Mouse (Mus musculus) midbrain, embryonic 16.5 days (tissue): ENCODE results near the gene Sult1e1. TPM values are rescaled to one million over a fixed set of nuclear protein-coding genes. Genes with fewer than 3 reads are reported as not detected.

ENCODE experiments used
- ATAC-seq: fragments of 200-750 bp; cut with Nextera tagmentation; 2 replicates; pipeline ENCODE4 v1.8.0; 2017; ENCODE audit warnings: moderate TSS enrichment
- H3K27ac ChIP-seq: fragments of 300-500 bp; sonication (generic); 2 replicates; pipeline ENCODE4 v1.5.1; 2014; ENCODE audit warnings: mild to moderate bottlenecking, low read length, mixed read lengths
- H3K27me3 ChIP-seq: fragments of 300-500 bp; sonication (generic); 2 replicates; pipeline ENCODE4 v1.6.1; 2014; ENCODE audit warnings: low read depth, low read length, mixed read lengths; ENCODE audit not compliant: control insufficient read depth, insufficient read depth
- H3K36me3 ChIP-seq: fragments of 300-500 bp; sonication (generic); 2 replicates; pipeline ENCODE4 v1.6.1; 2014; ENCODE audit warnings: mild to moderate bottlenecking, low read length, moderate library complexity, mixed read lengths; ENCODE audit not compliant: control insufficient read depth, insufficient read depth
- H3K4me1 ChIP-seq: fragments of 300-500 bp; sonication (generic); 2 replicates; pipeline ENCODE4 v1.6.1; 2014; ENCODE audit warnings: mild to moderate bottlenecking, low read length, mixed read lengths; ENCODE audit not compliant: control insufficient read depth, insufficient read depth
- H3K4me2 ChIP-seq: fragments of 300-500 bp; sonication (generic); 2 replicates; pipeline ENCODE4 v1.6.1; 2014; ENCODE audit warnings: mild to moderate bottlenecking, low read length, mixed read lengths
- H3K4me3 ChIP-seq: fragments of 300-500 bp; sonication (generic); 2 replicates; pipeline ENCODE4 v1.5.1; 2014; ENCODE audit warnings: low read depth, mild to moderate bottlenecking, low read length, moderate library complexity, mixed read lengths
- H3K9ac ChIP-seq: fragments of 300-500 bp; sonication (generic); 2 replicates; pipeline ENCODE4 v1.6.1; 2014; ENCODE audit warnings: low read depth, low read length, mixed read lengths
- H3K9me3 ChIP-seq: fragments of 300-500 bp; sonication (generic); replicated peaks from 2 replicates; pipeline ENCODE4 v1.6.1; 2014; ENCODE audit warnings: mild to moderate bottlenecking, low read length, mixed read lengths; ENCODE audit not compliant: control insufficient read depth, poor library complexity, severe bottlenecking
- WGBS: fragments of 180-500 bp; shearing (Covaris S2); extraction: QIAGEN DNeasy Blood & Tissue Kit; methylation state at CpG from one replicate; pipeline ENCODE4 v1.1.7; 2014; 5-methylcytosine and 5-hydroxymethylcytosine counted together
- microRNA-seq: library from miRNA; unstranded; fragments of <30 nt; microRNA quantifications from one replicate; pipeline ENCODE4, GENCODE M21; 2017
- polyA plus RNA-seq: library from polyadenylated mRNA; unstranded; fragments of >200 nt; fragmentation: Nextera tagmentation; extraction: Ambion mirVana; gene quantifications from 2 replicates; pipeline ENCODE4 v1.2.1, GENCODE M21; 2015

The Sult1e1 gene
- polyA plus RNA-seq, 1 experiment from 2014 or later = not detected

GRCm38 (mm10) chr5:87535994-87536644 is 55.3 kb downstream of the Sult1e1 start:
- Histone ChIP-seq H3K4me1 (no peaks in the 10 kb centered on the region), H3K4me3 (no peak overlapping the region), H3K9ac (no peak overlapping the region), H3K36me3 (no peaks in the 10 kb centered on the region), H3K4me2 (no peak overlapping the region), H3K9me3 (no peaks in the 10 kb centered on the region), H3K27me3 (no peaks in the 10 kb centered on the region), H3K27ac (no peak overlapping the region)
- WGBS = 37% methylated on average over 4 of the region's 4 CpGs
- ATAC-seq = no peak

GRCm38 (mm10) chr5:87532288-87532687 is 59.1 kb downstream of the Sult1e1 start:
- Histone ChIP-seq H3K27ac (no peak overlapping the region), H3K4me3 (no peak overlapping the region), H3K36me3 (no peaks in the 10 kb centered on the region), H3K9ac (no peak overlapping the region), H3K4me1 (no peaks in the 10 kb centered on the region), H3K9me3 (no peaks in the 10 kb centered on the region), H3K4me2 (no peak overlapping the region), H3K27me3 (no peaks in the 10 kb centered on the region)
- no peak for ATAC-seq
- 75% methylated on average over 2 of the region's 2 CpGs for WGBS

Small RNA genes within 50 kb of the gene (microRNA-seq; reads per million reads assigned to microRNA genes)
- not detected for gene Mir3969

Other genes with a start within 250 kb of the Sult1e1 start
- gene Ugt2b38, start 167.4 kb downstream of the Sult1e1 start, polyA plus RNA-seq = not detected in 2 replicates
- not detected in 2 replicates for gene Ugt2a2, start 109.3 kb downstream of the Sult1e1 start, polyA plus RNA-seq
- not detected in 2 replicates for gene Gm43638, start 104.8 kb downstream of the Sult1e1 start, polyA plus RNA-seq
- gene Ugt2a1, start 100.7 kb downstream of the Sult1e1 start, polyA plus RNA-seq = not detected in 2 replicates
- gene Sult1b1, start 53.4 kb downstream of the Sult1e1 start, polyA plus RNA-seq = not detected in 2 replicates
- not detected in 2 replicates for gene Sult1d1, start 22.6 kb downstream of the Sult1e1 start, polyA plus RNA-seq
- 0.15 TPM in 1 of 2 replicates, not detected in the other for gene Csn1s1, start 74.6 kb upstream of the Sult1e1 start, polyA plus RNA-seq
- not detected in 2 replicates for gene Csn2, start 108.0 kb upstream of the Sult1e1 start, polyA plus RNA-seq
- not detected in 2 replicates for gene Csn1s2a, start 183.0 kb upstream of the Sult1e1 start, polyA plus RNA-seq
- not detected in 2 replicates for gene Csn1s2b, start 216.5 kb upstream of the Sult1e1 start, polyA plus RNA-seq
- not detected in 2 replicates for gene Prr27, start 234.1 kb upstream of the Sult1e1 start, polyA plus RNA-seq